Mouse (Mus musculus) intestine, embryonic 14.5 days (tissue): ENCODE results near the gene Rnf180. TPM values are rescaled to one million over a fixed set of nuclear protein-coding genes. Genes with fewer than 3 reads are reported as not detected.

Experiments used
- ATAC-seq: fragments of 200-750 bp; cut with Nextera tagmentation; replicated peaks from 2 replicates; pipeline ENCODE4 v1.8.0; 2017; ENCODE audit warnings: low read depth, moderate number of reproducible peaks, moderate TSS enrichment, moderate library complexity; ENCODE audit not compliant: low FRiP score, low TSS enrichment
- DNase-seq: peaks from one replicate; pipeline ENCODE4 v3.0.0-alpha.2; 2018; ENCODE audit warnings: low spot score
- H3K27ac ChIP-seq: fragments of 300-500 bp; sonication (generic); 2 replicates; pipeline ENCODE4 v1.5.1; 2014; ENCODE audit warnings: low read depth, mild to moderate bottlenecking, control low read depth
- H3K27me3 ChIP-seq: fragments of 300-500 bp; sonication (generic); replicated peaks from 2 replicates; pipeline ENCODE4 v1.6.1; 2014; ENCODE audit warnings: low read length, control low read depth; ENCODE audit not compliant: control insufficient read depth, insufficient read depth
- H3K36me3 ChIP-seq: fragments of 300-500 bp; sonication (generic); 2 replicates; pipeline ENCODE4 v1.6.1; 2014; ENCODE audit warnings: low read length, control low read depth; ENCODE audit not compliant: control insufficient read depth, insufficient read depth
- H3K4me1 ChIP-seq: fragments of 300-500 bp; sonication (generic); replicated peaks from 2 replicates; pipeline ENCODE4 v1.6.1; 2014; ENCODE audit warnings: low read length, control low read depth, mixed read lengths; ENCODE audit not compliant: control insufficient read depth, insufficient read depth
- H3K4me2 ChIP-seq: fragments of 300-500 bp; sonication (generic); 2 replicates; pipeline ENCODE4 v1.6.1; 2014; ENCODE audit warnings: low read length
- H3K4me3 ChIP-seq: fragments of 300-500 bp; sonication (generic); 2 replicates; pipeline ENCODE4 v1.5.1; 2014; ENCODE audit warnings: low read depth, low read length, control low read depth, mixed read lengths
- H3K9ac ChIP-seq: fragments of 300-500 bp; sonication (generic); 2 replicates; pipeline ENCODE4 v1.6.1; 2014; ENCODE audit warnings: mild to moderate bottlenecking, low read length
- H3K9me3 ChIP-seq: fragments of 300-500 bp; sonication (generic); 2 replicates; pipeline ENCODE4 v1.6.1; 2016; ENCODE audit warnings: low read length, control low read depth; ENCODE audit not compliant: control insufficient read depth
- WGBS: fragments of 180-500 bp; shearing (Covaris S2); extraction: QIAGEN DNeasy Blood & Tissue Kit; methylation state at CpG from one replicate; pipeline ENCODE4 v1.1.7; 2014; 5-methylcytosine and 5-hydroxymethylcytosine counted together
- polyA plus RNA-seq: library from polyadenylated mRNA; unstranded; fragments of >200 nt; fragmentation: Nextera tagmentation; extraction: Ambion mirVana; gene quantifications from 2 replicates; pipeline ENCODE4 v1.2.1, GENCODE M21; 2014

Gene Rnf180
- polyA plus RNA-seq, 1 experiment from 2014 or later: 4.5 TPM

- H3K27ac ChIP-seq: no peak overlapping the region
- ATAC-seq: no peak
- H3K36me3 ChIP-seq: no peaks in the 10 kb centered on the region
- H3K4me2 ChIP-seq: no peak overlapping the region
- no peak overlapping the region for H3K9ac ChIP-seq
- H3K4me3 ChIP-seq: no peak overlapping the region
- no peak for DNase-seq
- H3K27me3 ChIP-seq: no peaks in the 10 kb centered on the region
- H3K4me1 ChIP-seq: no peaks in the 10 kb centered on the region
- no peaks in the 10 kb centered on the region for H3K9me3 ChIP-seq
- WGBS: 89% methylated on average over 5 of the region's 5 CpGs
These were observed 113.8 kb downstream of the Rnf180 start for GRCm38 (mm10) chr13:105180781-105181180.

GRCm38 (mm10) chr13:105165441-105165840 is 129.2 kb downstream of the Rnf180 start:
- no peaks in the 10 kb centered on the region for H3K9me3 ChIP-seq
- WGBS: 56% methylated on average over 6 of the region's 6 CpGs
- DNase-seq: no peak
- H3K4me1 ChIP-seq: no peaks in the 10 kb centered on the region
- no peaks in the 10 kb centered on the region for H3K27me3 ChIP-seq
- H3K9ac ChIP-seq: no peak overlapping the region
- no peak overlapping the region for H3K27ac ChIP-seq
- no peak overlapping the region for H3K4me3 ChIP-seq
- ATAC-seq: no peak
- no peaks in the 10 kb centered on the region for H3K36me3 ChIP-seq
- H3K4me2 ChIP-seq: no peak overlapping the region

DNA sequence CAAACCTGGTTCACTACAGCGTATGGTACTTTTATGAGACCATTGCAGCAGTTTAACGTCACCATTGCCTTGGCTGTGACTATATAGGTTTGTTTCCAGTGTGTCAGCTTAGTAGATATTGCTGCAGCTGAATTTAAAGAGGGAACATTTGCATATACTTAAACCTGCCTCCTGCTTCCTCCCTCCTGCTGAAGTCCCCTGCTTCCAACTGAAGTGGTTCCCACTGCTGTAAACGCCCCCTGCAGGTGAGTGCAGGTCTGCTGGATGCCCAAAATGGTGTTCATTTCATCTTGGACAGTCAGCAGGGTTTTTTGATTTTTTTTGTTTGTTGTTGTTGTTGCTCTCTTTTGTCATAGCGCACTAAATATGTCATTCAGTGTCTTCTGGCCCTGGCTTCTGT is 140.7 kb downstream of the Rnf180 start:
- 58% methylated on average over 4 of the region's 4 CpGs for WGBS
- ATAC-seq (no peak), DNase-seq (no peak)

DNA sequence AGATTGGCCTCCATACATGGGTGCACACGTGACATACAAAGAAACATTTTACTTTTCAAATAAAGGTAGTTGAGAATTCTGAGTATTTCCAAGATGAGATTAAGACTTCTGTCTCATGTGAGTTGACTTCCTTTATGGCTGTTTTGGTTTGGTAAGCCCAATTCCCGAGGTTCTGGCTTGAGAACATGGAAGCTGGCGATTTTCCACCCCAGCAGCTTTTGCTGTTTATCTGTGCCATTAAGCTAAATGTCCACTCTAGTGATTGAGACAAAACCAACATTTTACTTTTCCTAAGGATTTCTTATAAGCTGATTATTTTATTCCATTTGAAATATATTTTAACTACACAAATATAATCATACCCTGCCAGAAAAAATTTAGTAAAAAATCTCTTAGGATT is 144.6 kb downstream of the Rnf180 start:
- Histone ChIP-seq H3K27me3 (no peaks in the 10 kb centered on the region), H3K4me3 (no peak overlapping the region), H3K9ac (no peak overlapping the region), H3K36me3 (no peaks in the 10 kb centered on the region), H3K9me3 (no peaks in the 10 kb centered on the region), H3K4me1 (no peaks in the 10 kb centered on the region), H3K4me2 (no peak overlapping the region), H3K27ac (no peak overlapping the region)
- no peak for ATAC-seq
- WGBS: 86% methylated on average over 3 of the region's 3 CpGs
- no peak for DNase-seq

More for the DNA sequence above, 140.7 kb downstream of the Rnf180 start:
- Histone ChIP-seq H3K36me3 (no peaks in the 10 kb centered on the region), H3K27ac (no peak overlapping the region), H3K4me3 (no peak overlapping the region), H3K4me2 (no peak overlapping the region), H3K9me3 (no peaks in the 10 kb centered on the region), H3K9ac (no peak overlapping the region), H3K27me3 (no peaks in the 10 kb centered on the region), H3K4me1 (no peaks in the 10 kb centered on the region)

DNA sequence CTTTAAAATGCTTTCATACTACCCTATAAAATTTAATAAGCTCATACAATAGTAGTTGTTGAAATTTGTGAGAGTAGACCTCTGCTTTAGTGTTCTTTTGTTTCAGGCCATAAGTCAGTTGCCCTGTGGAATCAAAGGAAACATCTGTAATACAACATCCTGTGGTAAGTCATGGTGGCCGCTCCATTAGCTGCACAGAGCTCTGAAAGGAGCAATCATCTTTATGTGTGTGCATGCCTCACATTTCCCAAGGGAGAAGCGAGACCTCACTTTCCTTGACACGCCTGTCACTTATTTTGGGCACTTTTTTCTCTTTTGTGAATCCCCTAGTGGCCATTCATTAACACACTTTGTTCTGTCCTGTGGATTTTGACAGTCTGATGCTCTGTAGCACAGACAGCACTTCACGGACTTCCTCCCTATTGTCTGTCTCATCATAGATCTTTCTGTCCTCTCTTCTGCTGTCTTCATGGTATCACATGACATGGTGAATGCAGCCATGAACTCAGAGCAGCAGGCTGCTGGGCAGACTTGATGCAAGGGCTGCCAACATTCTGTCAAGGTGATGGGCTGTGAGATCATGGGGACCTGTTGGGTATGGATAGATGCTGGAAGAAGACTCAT is 146.7 kb downstream of the Rnf180 start:
- no peaks in the 10 kb centered on the region for H3K4me1 ChIP-seq
- H3K27me3 ChIP-seq: no peaks in the 10 kb centered on the region
- 78% methylated on average over 4 of the region's 4 CpGs for WGBS
- H3K9ac ChIP-seq: no peak overlapping the region
- H3K9me3 ChIP-seq: no peaks in the 10 kb centered on the region
- H3K4me2 ChIP-seq: no peak overlapping the region
- no peak for ATAC-seq
- no peak overlapping the region for H3K27ac ChIP-seq
- no peak for DNase-seq
- no peaks in the 10 kb centered on the region for H3K36me3 ChIP-seq
- no peak overlapping the region for H3K4me3 ChIP-seq

GRCm38 (mm10) chr13:105146827-105147226 is 147.8 kb downstream of the Rnf180 start:
- no peaks in the 10 kb centered on the region for H3K4me1 ChIP-seq
- no peak overlapping the region for H3K9ac ChIP-seq
- no peak overlapping the region for H3K4me3 ChIP-seq
- H3K4me2 ChIP-seq: no peak overlapping the region
- H3K9me3 ChIP-seq: no peaks in the 10 kb centered on the region
- no peaks in the 10 kb centered on the region for H3K36me3 ChIP-seq
- no peak for ATAC-seq
- no peak for DNase-seq
- no peaks in the 10 kb centered on the region for H3K27me3 ChIP-seq
- H3K27ac ChIP-seq: no peak overlapping the region
- WGBS: 24% methylated on average over 1 of the region's 1 CpGs

- Histone ChIP-seq H3K4me2 (no peak overlapping the region), H3K27me3 (no peaks in the 10 kb centered on the region), H3K27ac (no peak overlapping the region), H3K9ac (no peak overlapping the region), H3K36me3 (no peaks in the 10 kb centered on the region), H3K4me3 (no peak overlapping the region), H3K9me3 (no peaks in the 10 kb centered on the region), H3K4me1 (no peaks in the 10 kb centered on the region)
- DNase-seq (no peak), ATAC-seq (no peak)
- WGBS: 63% methylated on average over 4 of the region's 4 CpGs
These were observed 154.7 kb downstream of the Rnf180 start for GRCm38 (mm10) chr13:105139881-105140280.

DNA sequence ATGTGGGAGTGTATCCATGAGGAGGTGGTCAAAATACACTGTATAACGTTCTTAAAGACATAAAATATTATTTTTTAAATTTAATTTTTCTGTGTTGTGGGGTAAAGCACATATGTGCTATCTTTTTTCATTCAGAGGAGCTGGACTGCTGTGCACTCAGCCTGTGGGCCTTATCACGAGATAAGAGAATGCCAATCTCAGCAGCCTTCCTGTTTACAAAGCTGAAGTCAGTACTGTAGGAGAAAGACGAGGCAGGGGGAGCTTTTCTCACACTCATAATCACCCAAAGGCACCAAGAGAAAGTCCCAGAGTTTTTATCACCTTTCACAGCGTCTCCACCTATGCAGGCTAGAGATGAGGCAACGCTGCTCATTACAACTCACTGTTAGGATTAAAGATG is 160.2 kb downstream of the Rnf180 start:
- Histone ChIP-seq H3K4me3 (no peak overlapping the region), H3K4me2 (no peak overlapping the region), H3K27me3 (no peaks in the 10 kb centered on the region), H3K36me3 (no peaks in the 10 kb centered on the region), H3K9me3 (no peaks in the 10 kb centered on the region), H3K27ac (no peak overlapping the region), H3K4me1 (no peaks in the 10 kb centered on the region), H3K9ac (no peak overlapping the region)
- DNase-seq (no peak), ATAC-seq (no peak)
- 55% methylated on average over 5 of the region's 5 CpGs for WGBS

DNA sequence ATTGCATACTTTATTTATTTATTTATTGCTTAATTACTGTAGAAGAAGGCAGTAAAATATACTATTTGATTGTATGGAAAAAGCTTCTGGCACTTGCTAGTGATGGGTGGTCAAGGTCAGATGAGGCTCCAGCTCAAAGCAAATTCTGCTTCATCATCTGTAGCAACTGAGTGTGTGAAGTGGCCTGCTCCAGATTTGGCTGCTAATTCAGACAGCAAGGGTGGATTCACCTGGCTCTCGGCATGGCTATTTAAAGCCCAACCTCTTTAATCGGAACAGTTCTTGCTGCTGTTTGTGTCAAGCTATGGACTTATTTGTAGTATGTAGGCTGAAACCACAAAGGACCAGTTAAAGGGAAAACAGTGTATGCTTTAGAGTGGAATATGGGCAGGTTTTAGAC is 161.8 kb downstream of the Rnf180 start:
- Histone ChIP-seq H3K4me3 (no peak overlapping the region), H3K9ac (no peak overlapping the region), H3K27me3 (no peaks in the 10 kb centered on the region), H3K4me2 (no peak overlapping the region), H3K27ac (no peak overlapping the region), H3K36me3 (no peaks in the 10 kb centered on the region), H3K4me1 (no peaks in the 10 kb centered on the region), H3K9me3 (no peaks in the 10 kb centered on the region)
- ATAC-seq (no peak), DNase-seq (no peak)
- WGBS: 87% methylated on average over 2 of the region's 2 CpGs
